Mouse (Mus musculus) midbrain, embryonic 10.5 days (tissue): ENCODE measurements at regions not wholly inside any gene's neighbourhood (a gene's known extent, or its start where the extent isn't known, plus 50 kb on each side); places are given as distances from the start of the nearest gene placed in this dataset.

ENCODE experiments used
- DNase-seq: peaks from one replicate; pipeline ENCODE4 v3.0.0-alpha.2; 2017; ENCODE audit warnings: low spot score
- H3K27ac ChIP-seq: fragments of 300-500 bp; sonication (generic); replicated peaks from 2 replicates; pipeline ENCODE4 v1.5.1; 2016; ENCODE audit warnings: mild to moderate bottlenecking
- H3K27me3 ChIP-seq: fragments of 300-500 bp; sonication (generic); 2 replicates; pipeline ENCODE4 v1.6.1; 2016; ENCODE audit warnings: low read depth, mild to moderate bottlenecking; ENCODE audit not compliant: poor library complexity, severe bottlenecking
- H3K36me3 ChIP-seq: fragments of 300-500 bp; sonication (generic); 2 replicates; pipeline ENCODE4 v1.6.1; 2016; ENCODE audit warnings: mild to moderate bottlenecking, moderate library complexity
- H3K4me1 ChIP-seq: fragments of 300-500 bp; sonication (generic); 2 replicates; pipeline ENCODE4 v1.6.1; 2016
- H3K4me3 ChIP-seq: fragments of 300-500 bp; sonication (generic); 2 replicates; pipeline ENCODE4 v1.5.1; 2016; ENCODE audit warnings: mild to moderate bottlenecking, moderate library complexity
- H3K9me3 ChIP-seq: fragments of 300-500 bp; sonication (generic); replicated peaks from 2 replicates; pipeline ENCODE4 v1.6.1; 2016; ENCODE audit warnings: mild to moderate bottlenecking
- WGBS: fragments of 180-500 bp; shearing (Covaris S2); methylation state at CpG from one replicate; pipeline ENCODE4 v1.1.7; 2016; 5-methylcytosine and 5-hydroxymethylcytosine counted together

DNA sequence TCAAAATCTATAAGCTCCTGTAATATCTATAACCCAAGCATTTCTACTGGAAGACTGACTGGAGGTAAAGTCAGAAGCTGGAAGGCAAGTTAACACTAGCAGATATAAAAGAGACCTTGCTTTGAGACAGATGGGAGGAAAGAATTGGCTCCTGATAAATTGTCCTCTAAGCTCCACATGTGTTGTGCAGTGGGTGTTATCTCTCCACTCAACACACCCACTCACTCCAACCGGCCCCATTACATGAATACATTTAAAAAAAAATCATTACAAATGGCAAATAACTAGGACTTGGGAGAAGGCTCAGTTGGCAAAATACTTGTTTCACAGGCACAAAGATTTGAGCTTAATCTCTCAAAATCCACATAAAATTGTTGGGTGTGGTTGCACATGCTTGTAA is 304.4 kb downstream of the Btg1 start:
- Histone ChIP-seq H3K36me3 (no peaks in the 10 kb centered on the region; the same call in 1 of the 2 replicates), H3K9me3 (peaks cover 24% of the 10 kb centered on the region), H3K27ac (no peak overlapping the region), H3K4me3 (no peak overlapping the region), H3K27me3 (no peaks in the 10 kb centered on the region), H3K4me1 (no peaks in the 10 kb centered on the region)
- DNase-seq = no peak
- 91% methylated on average over 1 of the region's 1 CpGs for WGBS

DNA sequence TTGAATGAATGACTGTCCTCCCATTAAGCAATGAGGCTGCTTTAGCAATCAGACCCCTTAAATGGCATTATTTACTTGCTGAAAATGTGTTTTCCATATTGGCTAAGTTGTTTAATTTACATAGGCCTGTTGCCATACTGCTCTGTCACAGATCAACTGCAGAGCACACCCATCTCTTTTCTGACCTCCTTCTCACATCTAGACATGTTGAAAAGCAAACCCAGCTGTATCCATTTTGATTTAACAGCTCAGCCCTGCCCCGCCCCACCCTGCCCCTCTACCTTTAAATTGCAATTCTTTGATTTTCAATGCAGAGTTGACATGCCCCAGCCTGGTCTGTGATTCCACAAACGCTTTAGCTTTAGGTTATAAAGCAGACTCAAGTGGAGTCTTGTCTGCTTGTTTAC is 307.5 kb downstream of the Btg1 start:
- WGBS = 85% methylated on average over 2 of the region's 2 CpGs
- no peak overlapping the region for H3K4me3 ChIP-seq
- no peak for DNase-seq
- H3K9me3 ChIP-seq = peaks cover 7% of the 10 kb centered on the region; the same call in 1 of the 2 replicates
- no peaks in the 10 kb centered on the region for H3K27me3 ChIP-seq
- H3K27ac ChIP-seq = no peak overlapping the region
- H3K36me3 ChIP-seq = no peaks in the 10 kb centered on the region
- no peaks in the 10 kb centered on the region for H3K4me1 ChIP-seq

DNA sequence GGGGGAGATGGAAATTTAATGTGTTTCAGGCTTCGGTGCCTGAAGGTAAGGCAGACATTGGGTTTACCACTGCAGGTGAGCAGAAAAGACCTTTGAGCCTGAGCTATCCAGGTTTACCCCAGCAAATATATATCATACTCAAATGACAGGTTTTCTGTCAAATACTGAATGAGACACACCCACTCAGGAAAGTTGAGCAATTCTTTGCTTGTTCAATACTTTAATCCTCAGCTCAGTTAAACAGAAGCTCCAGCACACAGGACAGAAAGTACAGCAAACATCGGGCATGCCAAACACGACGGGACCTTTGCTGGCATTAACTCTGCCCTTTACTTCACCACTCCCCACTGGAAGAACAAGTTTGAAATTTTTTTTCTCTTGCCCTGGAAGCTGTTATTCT is 307.9 kb downstream of the Btg1 start:
- Histone ChIP-seq H3K27ac (no peak overlapping the region), H3K36me3 (no peaks in the 10 kb centered on the region), H3K4me3 (no peak overlapping the region), H3K27me3 (no peaks in the 10 kb centered on the region), H3K4me1 (no peaks in the 10 kb centered on the region), H3K9me3 (peaks cover 2% of the 10 kb centered on the region; the same call in 1 of the 2 replicates)
- WGBS = 95% methylated on average over 4 of the region's 4 CpGs
- DNase-seq = no peak

DNA sequence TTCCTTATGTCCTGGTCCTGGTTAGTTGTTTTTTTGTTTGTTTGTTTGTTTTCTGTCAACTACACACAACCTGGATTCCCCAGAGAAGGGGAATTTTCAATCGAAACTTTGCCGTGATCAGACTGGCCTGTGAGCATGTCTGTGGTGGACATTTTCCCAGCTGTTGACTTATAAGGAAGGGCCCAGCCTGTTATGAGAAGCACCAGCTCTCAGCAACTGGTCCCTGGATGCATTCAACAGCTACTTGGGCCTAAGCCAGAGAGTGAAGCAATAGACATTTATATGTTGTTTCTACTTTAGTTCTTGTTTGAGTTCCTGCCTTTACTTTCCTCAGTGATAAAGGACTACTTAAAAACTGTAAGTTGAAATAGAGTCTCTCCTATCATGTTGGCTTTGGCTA is 309.0 kb downstream of the Btg1 start:
- Histone ChIP-seq H3K27me3 (no peaks in the 10 kb centered on the region), H3K27ac (no peak overlapping the region), H3K36me3 (no peaks in the 10 kb centered on the region), H3K4me1 (no peaks in the 10 kb centered on the region), H3K9me3 (no peaks in the 10 kb centered on the region), H3K4me3 (no peak overlapping the region)
- no peak for DNase-seq
- 98% methylated on average over 2 of the region's 2 CpGs for WGBS

GRCm38 (mm10) chr10:96934661-96935060 is 317.9 kb downstream of the Btg1 start:
- DNase-seq = peak; percentile 35

DNA sequence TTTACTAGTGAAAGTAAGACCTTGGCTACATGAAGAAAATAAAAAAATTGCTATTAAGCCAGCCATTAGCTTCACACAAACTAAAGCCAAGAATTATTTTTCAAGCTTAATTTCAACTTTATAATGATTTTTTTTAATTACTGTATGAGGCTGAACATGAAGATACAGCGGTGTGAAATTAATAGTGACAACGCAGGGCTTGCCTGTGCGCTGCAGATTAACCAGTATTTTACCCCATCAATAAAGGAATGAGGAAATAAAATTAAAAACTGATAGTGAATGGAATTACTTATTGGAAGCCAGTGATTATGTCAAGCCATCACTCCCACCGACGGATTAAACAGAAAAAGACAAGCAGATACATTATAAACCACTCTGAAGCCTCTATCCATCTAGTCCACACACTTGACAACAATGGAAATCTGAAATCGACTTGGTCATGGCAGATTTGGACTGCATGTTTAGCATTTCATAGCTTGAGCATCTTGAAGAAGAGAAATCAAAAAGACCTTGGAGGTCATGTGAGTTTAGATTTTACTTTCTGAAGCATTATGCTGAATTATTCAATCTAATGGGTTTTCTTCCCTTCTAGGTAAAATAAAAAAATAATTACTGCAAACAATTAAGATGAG is 324.2 kb downstream of the Btg1 start:
- peaks cover 7% of the 10 kb centered on the region; the same call in 1 of the 2 replicates for H3K4me1 ChIP-seq
- DNase-seq = no peak

More at GRCm38 (mm10) chr10:96934661-96935060, 317.9 kb downstream of the Btg1 start:
- Histone ChIP-seq H3K27me3 (no peaks in the 10 kb centered on the region), H3K36me3 (no peaks in the 10 kb centered on the region), H3K4me3 (no peak overlapping the region), H3K27ac (no peak overlapping the region), H3K9me3 (no peaks in the 10 kb centered on the region), H3K4me1 (no peaks in the 10 kb centered on the region)
- WGBS = 74% methylated on average over 4 of the region's 4 CpGs

GRCm38 (mm10) chr10:96944229-96944628 is 327.4 kb downstream of the Btg1 start:
- no peak for DNase-seq
- Histone ChIP-seq H3K36me3 (no peaks in the 10 kb centered on the region), H3K27ac (no peak overlapping the region), H3K9me3 (no peaks in the 10 kb centered on the region), H3K27me3 (no peaks in the 10 kb centered on the region), H3K4me1 (peaks cover 7% of the 10 kb centered on the region; the same call in 1 of the 2 replicates), H3K4me3 (no peak overlapping the region)
- WGBS = 91% methylated on average over 7 of the region's 7 CpGs

More for the DNA sequence above, 324.2 kb downstream of the Btg1 start:
- Histone ChIP-seq H3K9me3 (no peaks in the 10 kb centered on the region), H3K4me3 (no peak overlapping the region), H3K27me3 (no peaks in the 10 kb centered on the region), H3K36me3 (no peaks in the 10 kb centered on the region), H3K27ac (no peak overlapping the region)
- WGBS = 79% methylated on average over 6 of the region's 6 CpGs

- no peaks in the 10 kb centered on the region for H3K36me3 ChIP-seq
- H3K27me3 ChIP-seq = no peaks in the 10 kb centered on the region
- H3K9me3 ChIP-seq = no peaks in the 10 kb centered on the region
- no peak overlapping the region for H3K4me3 ChIP-seq
- H3K27ac ChIP-seq = no peak overlapping the region
- no peak for DNase-seq
- WGBS = 89% methylated on average over 3 of the region's 3 CpGs
- no peaks in the 10 kb centered on the region for H3K4me1 ChIP-seq
These were observed 331.2 kb downstream of the Btg1 start for GRCm38 (mm10) chr10:96947971-96948370.

DNA sequence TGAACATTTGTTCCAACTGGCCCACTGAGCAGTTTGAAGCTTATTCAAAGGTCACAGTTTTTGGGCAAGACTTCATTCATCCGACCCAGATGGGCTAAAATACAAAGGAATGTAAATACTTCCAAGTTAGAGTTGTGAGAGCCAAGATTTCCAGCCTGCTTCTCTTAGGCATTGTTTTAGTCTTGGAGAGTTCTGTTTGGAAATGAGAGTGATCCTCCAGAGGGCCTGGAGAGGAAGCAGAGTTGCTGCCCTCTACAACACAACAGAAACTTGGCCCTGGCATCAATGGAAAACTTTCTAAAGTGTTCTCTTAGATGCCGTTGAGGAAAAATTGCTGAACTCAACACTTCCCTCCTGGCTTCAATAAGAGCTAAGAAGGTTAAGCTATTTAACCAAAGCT is 332.1 kb downstream of the Btg1 start:
- no peaks in the 10 kb centered on the region for H3K4me1 ChIP-seq
- no peak overlapping the region for H3K27ac ChIP-seq
- no peak for DNase-seq
- H3K27me3 ChIP-seq = no peaks in the 10 kb centered on the region
- H3K9me3 ChIP-seq = no peaks in the 10 kb centered on the region
- no peaks in the 10 kb centered on the region for H3K36me3 ChIP-seq
- H3K4me3 ChIP-seq = no peak overlapping the region
- whole genome bisulfite sequencing = 66% methylated on average over 2 of the region's 2 CpGs

DNA sequence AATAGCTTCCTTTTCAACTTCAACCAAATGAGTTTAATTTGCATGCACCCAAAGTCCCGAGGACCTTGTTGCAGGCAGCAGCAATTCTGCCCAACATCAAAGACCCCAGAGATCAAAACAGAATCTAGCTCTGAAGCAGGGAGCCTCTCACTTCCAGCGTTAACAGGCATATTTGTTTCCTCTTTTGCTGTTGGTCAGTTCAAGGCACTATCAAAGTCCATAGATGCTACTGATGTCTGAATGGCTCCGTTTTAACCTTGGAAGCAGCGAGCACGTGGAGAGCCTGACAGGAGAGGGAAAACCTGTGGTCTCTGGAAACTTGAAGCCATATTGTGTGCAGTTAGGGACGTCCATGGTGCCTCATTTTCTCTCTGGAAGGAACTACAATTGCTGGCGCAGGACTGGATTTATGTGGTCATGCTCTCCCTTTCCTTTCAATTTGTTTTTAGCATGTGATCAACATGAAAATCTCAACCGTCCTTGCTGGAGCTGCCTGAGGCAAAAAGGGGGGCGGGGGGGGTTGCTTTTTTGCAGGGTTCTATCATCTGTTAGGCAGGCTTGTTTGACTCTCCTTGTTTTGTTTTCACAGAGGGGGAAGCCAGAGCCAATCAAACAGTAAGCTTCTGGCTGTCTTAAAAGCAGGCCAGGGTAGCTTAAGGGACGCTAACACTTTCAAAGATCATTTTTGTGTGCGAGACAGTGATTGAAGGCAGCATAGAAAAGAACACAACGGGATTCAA is 338.4 kb downstream of the Btg1 start:
- Histone ChIP-seq H3K9me3 (no peaks in the 10 kb centered on the region), H3K4me3 (peak overlapping the region; percentile 31), H3K27ac (peak overlapping the region; percentile 72), H3K36me3 (no peaks in the 10 kb centered on the region), H3K27me3 (no peaks in the 10 kb centered on the region), H3K4me1 (peaks cover 22% of the 10 kb centered on the region)
- peak; percentile 47 for DNase-seq
- 33% methylated on average over 12 of the region's 12 CpGs for WGBS

DNA sequence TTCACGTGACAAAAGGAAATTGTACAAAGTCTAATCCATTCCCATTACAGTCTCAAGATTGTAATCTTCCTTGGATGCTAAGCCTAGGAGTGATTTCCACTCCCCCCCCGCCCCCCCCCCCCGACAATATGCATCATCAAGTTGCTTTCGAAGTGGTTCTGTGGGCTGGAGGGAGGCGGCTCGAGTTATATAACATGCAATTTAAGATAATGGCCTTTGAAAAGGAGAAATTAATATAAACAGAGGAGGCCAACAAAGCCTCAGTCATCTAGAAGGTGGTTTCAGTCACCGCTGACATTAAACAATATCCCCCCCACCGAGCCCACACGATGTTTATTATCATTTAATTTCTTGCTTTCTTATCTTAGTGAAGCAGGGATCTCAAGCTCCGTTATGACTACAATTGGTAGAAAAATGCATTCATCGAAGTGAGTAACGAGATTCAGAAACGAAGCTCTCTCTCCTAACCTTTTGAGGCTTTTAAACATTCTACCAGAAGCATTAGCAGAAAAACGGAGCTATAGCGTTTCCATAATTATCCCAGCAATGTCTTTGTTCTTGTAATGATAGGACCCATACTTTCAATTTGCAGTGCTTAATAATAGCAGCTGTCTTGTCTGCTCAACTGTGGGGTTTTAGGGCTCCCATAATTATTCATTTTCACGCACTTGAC is 339.1 kb downstream of the Btg1 start:
- no peaks in the 10 kb centered on the region for H3K36me3 ChIP-seq
- H3K9me3 ChIP-seq = no peaks in the 10 kb centered on the region
- peak overlapping the region; percentile 72 for H3K27ac ChIP-seq
- H3K4me1 ChIP-seq = peaks cover 22% of the 10 kb centered on the region
- H3K4me3 ChIP-seq = peak overlapping the region; percentile 31
- no peak for DNase-seq
- whole genome bisulfite sequencing = 42% methylated on average over 16 of the region's 16 CpGs
- H3K27me3 ChIP-seq = no peaks in the 10 kb centered on the region

DNA sequence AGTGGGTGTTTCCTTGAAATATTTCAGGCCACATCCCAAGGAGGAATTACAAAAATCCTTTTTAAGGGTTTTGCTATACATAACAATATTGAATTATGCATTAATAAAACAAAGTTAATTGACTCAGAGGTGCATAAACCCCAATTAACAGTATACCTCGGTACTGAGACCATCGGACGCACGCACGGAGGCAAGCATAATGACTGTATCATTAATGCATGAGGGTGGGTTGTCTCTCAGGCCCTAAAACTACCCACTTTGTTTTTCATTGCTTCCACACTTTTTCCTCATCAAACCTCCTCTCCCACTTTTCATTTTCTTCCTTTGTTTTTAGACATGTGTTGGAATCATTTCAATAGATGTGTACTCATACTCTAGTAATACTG is 339.6 kb downstream of the Btg1 start:
- H3K9me3 ChIP-seq = no peaks in the 10 kb centered on the region
- no peaks in the 10 kb centered on the region for H3K27me3 ChIP-seq
- 95% methylated on average over 5 of the region's 5 CpGs for WGBS
- H3K36me3 ChIP-seq = no peaks in the 10 kb centered on the region
- H3K4me1 ChIP-seq = peaks cover 22% of the 10 kb centered on the region
- H3K27ac ChIP-seq = peak overlapping the region; percentile 72; the same call in 1 of the 2 replicates
- H3K4me3 ChIP-seq = no peak overlapping the region
- DNase-seq = no peak

DNA sequence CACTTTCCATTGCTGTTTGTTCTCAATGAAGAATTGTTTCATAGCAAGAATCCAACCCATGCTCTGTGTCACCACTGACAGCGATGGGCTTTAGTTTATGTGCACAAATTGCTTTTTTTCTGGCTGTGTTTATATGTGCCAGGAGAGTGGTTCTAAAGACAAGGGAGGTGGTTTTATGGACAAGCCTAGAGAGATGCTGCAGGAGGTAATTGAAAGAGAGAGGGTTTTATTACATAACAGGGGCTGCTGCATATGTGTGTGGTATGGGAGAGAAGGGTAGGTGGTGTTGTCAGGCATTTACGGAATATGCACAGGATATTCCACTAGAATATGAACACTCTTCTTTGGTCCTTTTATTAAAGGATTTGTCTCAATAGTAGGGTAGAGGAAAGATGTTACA is 340.2 kb downstream of the Btg1 start:
- Histone ChIP-seq H3K27me3 (no peaks in the 10 kb centered on the region), H3K27ac (no peak overlapping the region), H3K4me3 (no peak overlapping the region), H3K36me3 (no peaks in the 10 kb centered on the region), H3K9me3 (no peaks in the 10 kb centered on the region), H3K4me1 (peaks cover 22% of the 10 kb centered on the region)
- no peak for DNase-seq
- 88% methylated on average over 2 of the region's 2 CpGs for WGBS
